Mouse (Mus musculus): ENCODE data around the gene Vps26b. TPM values are rescaled to one million over a fixed set of nuclear protein-coding genes. Genes with fewer than 3 reads are reported as not detected.

Vps26b gene
- 1.7 to 2.7 TPM (median 2.4 TPM) in 4 replicates for total RNA-seq (2023)

GRCm38 (mm10) chr9:27029828-27030762, at the start of gene Vps26b, which contains the start of gene Ncapd3:
Gene Vps26b, minus strand, starts transcription at chr9:27030065.
Gene Ncapd3, plus strand, starts transcription at chr9:27030175.

GRCm38 (mm10) chr9:26999461-27000395, 30.1 kb downstream of the Vps26b start, which contains the start of the genes Acad8 and Thyn1:
Gene Acad8, minus strand, starts transcription at chr9:26999566.
Gene Thyn1, plus strand, starts transcription at chr9:26999710.

Other genes with a start within 250 kb of the Vps26b start
- gene Glb1l2, start 223.6 kb downstream of the Vps26b start, total RNA-seq (2023), result not detected in 4 replicates
- gene Glb1l3, start 169.2 kb downstream of the Vps26b start, total RNA-seq (2023), result not detected in 4 replicates
- not detected in 4 replicates for gene Gm1110, start 107.0 kb downstream of the Vps26b start, total RNA-seq (2023)
- gene Acad8, start 30.5 kb downstream of the Vps26b start, total RNA-seq (2023), result 6.5 to 8.0 TPM (median 7.3 TPM) in 4 replicates
- 5.5 to 7.3 TPM (median 5.7 TPM) in 4 replicates for gene Thyn1, start 30.4 kb downstream of the Vps26b start, total RNA-seq (2023)
- 14.1 to 20.1 TPM (median 18.2 TPM) in 4 replicates for gene Ncapd3, start 110 bp upstream of the Vps26b start, total RNA-seq (2023)
- gene Jam3, start 125.4 kb upstream of the Vps26b start, total RNA-seq (2023), result not detected in 4 replicates